Mouse (Mus musculus): ENCODE data around the gene Nsdhl.

GRCm38 (mm10) chrX:72962743-72963142, 44.4 kb downstream of the Nsdhl start:
- TF ChIP-seq CTCF (IDR thresholded peaks at IDR 0.05; ENCODE audit: borderline replicate concordance, control insufficient read depth, extremely low read depth, insufficient read depth, low read length, poor library complexity) (no peak), POLR2A (IDR thresholded peaks at IDR 0.05; ENCODE audit: control insufficient read depth, extremely low read depth, insufficient read depth, low read length, poor library complexity) (no peak)

Measured in thymus, adult 2 months (tissue).